9 mouse cellular contexts compared by ENCODE assay signal in genomic region chr2:60418075-60418474, GRCm38 (mm10). TPM values are rescaled to one million over a fixed set of nuclear protein-coding genes. Genes with fewer than 3 reads are reported as not detected.
DNase-seq lines count a peak whose midpoint lies in the region; ATAC-seq and TF ChIP-seq lines count a peak whose summit lies in the region.
"Had no signal": no experiment of that assay in that cellular context is flagged by ENCODE, and none has a peak within 500 bp of the region (broad histone marks: within the 10 kb centered on the region; RNA-seq: fewer than 3 reads in every experiment).

No protein-coding gene starts in this region.

- intact Hi-C loops in heart, postnatal 10 days (cut with DNase I) = loop anchor here (5.0 to 10.0 kb wide), 2 partner anchors 503 to 896 kb away; no protein-coding TSS in a partner anchor

- H3K27ac ChIP-seq in ES-Bruce4 (ENCODE audit: insufficient read depth, low read length) = no peak overlapping the region
- no peak overlapping the region for H3K27ac ChIP-seq in forebrain, embryonic 11.5 days (ENCODE audit: low read depth, low read length)
- H3K27ac ChIP-seq in liver, postnatal 0 days (ENCODE audit: low read depth) = no peak overlapping the region
- H3K27ac ChIP-seq: macrophage had no signal

- no peak for TF ChIP-seq POLR2A in ES-Bruce4 (IDR thresholded peaks at IDR 0.05; ENCODE audit: insufficient read depth, low read length)

- ATAC-seq in forebrain, embryonic 11.5 days (replicated peaks; ENCODE audit: low FRiP score) = peak; percentile 60
- peak; percentile 73 for ATAC-seq in liver, postnatal 0 days
- peak; percentile 78 for ATAC-seq in neutrophil, adult 5-6 weeks (ENCODE audit: extremely low read depth, insufficient number of reproducible peaks, low FRiP score, poor library complexity, severe bottlenecking)

- no peaks in the 10 kb centered on the region for H3K4me1 ChIP-seq in ES-Bruce4 (ENCODE audit: control insufficient read depth, insufficient read depth, low read length)
- H3K4me1 ChIP-seq in forebrain, embryonic 11.5 days (replicated peaks; ENCODE audit: control insufficient read depth, insufficient read depth, low read length) = no peaks in the 10 kb centered on the region
- H3K4me1 ChIP-seq in liver, postnatal 0 days (ENCODE audit: insufficient read depth) = no peaks in the 10 kb centered on the region; the same call in 1 of the 2 replicates

- H3K9ac ChIP-seq in ES-Bruce4 (ENCODE audit: low read depth, poor library complexity, severe bottlenecking) = no peak overlapping the region
- H3K9ac ChIP-seq in forebrain, embryonic 11.5 days (ENCODE audit: low read length) = no peak overlapping the region
- H3K9ac ChIP-seq in liver, postnatal 0 days (replicated peaks) = no peak overlapping the region

- no peaks in the 10 kb centered on the region for H3K9me3 ChIP-seq in ES-Bruce4 (replicated peaks; ENCODE audit: control insufficient read depth, insufficient read depth, low read length, poor library complexity, severe bottlenecking)
- H3K9me3 ChIP-seq in forebrain, embryonic 11.5 days (ENCODE audit: control insufficient read depth, low read length) = no peaks in the 10 kb centered on the region
- no peaks in the 10 kb centered on the region for H3K9me3 ChIP-seq in liver, postnatal 0 days (ENCODE audit: low read length)

- peak; percentile 96 for TF ChIP-seq CTCF in ES-Bruce4 (IDR thresholded peaks at IDR 0.05; ENCODE audit: low read depth, low read length)
- TF ChIP-seq CTCF in liver, postnatal 0 days (IDR thresholded peaks at IDR 0.05; ENCODE audit: low read depth) = peak; percentile 91

- no peak overlapping the region for H3K4me3 ChIP-seq in ES-Bruce4 (ENCODE audit: low read depth, low read length)
- H3K4me3 ChIP-seq in forebrain, embryonic 11.5 days (ENCODE audit: low read depth, low read length) = no peak overlapping the region
- H3K4me3 ChIP-seq in liver, postnatal 0 days (ENCODE audit: low read depth, low read length) = no peak overlapping the region

- H3K36me3 ChIP-seq in ES-Bruce4 (ENCODE audit: control insufficient read depth, insufficient read depth, low read length, poor library complexity, severe bottlenecking) = no peaks in the 10 kb centered on the region
- no peaks in the 10 kb centered on the region for H3K36me3 ChIP-seq in forebrain, embryonic 11.5 days (ENCODE audit: control insufficient read depth, insufficient read depth, low read length)
- H3K36me3 ChIP-seq in liver, postnatal 0 days (replicated peaks; ENCODE audit: insufficient read depth, low read length) = no peaks in the 10 kb centered on the region

- DNase-seq in c-Kit-negative CD71-positive TER-119-positive erythroid progenitor cells, embryonic 14.5 days (ENCODE audit: low read depth, low spot score) = peak; percentile 40
- DNase-seq in forebrain, embryonic 11.5 days (ENCODE audit: low spot score) = peak; percentile 79
- peak; percentile 81 to 91 for DNase-seq in heart, postnatal 10 days
- DNase-seq in large intestine, adult 2 months (ENCODE audit: low read depth, low spot score) = peak; percentile 85
- peak; percentile 78 for DNase-seq in liver, postnatal 0 days
- DNase-seq in thymus, postnatal 0 days (ENCODE audit: low spot score) = peak; percentile 85

- H3K27me3 ChIP-seq in ES-Bruce4 (ENCODE audit: control insufficient read depth, insufficient read depth, low read length, poor library complexity, severe bottlenecking) = no peaks in the 10 kb centered on the region
- H3K27me3 ChIP-seq in forebrain, embryonic 11.5 days (ENCODE audit: control insufficient read depth, insufficient read depth, low read length) = no peaks in the 10 kb centered on the region
- H3K27me3 ChIP-seq in liver, postnatal 0 days (ENCODE audit: insufficient read depth, low read length) = no peaks in the 10 kb centered on the region

- no peak for TF ChIP-seq EP300 in ES-Bruce4 (IDR thresholded peaks at IDR 0.05; ENCODE audit: insufficient read depth, low read depth, low read length)
- no peak for TF ChIP-seq EP300 in liver, postnatal 0 days (IDR thresholded peaks at IDR 0.05; ENCODE audit: low read depth)

- 9% methylated on average over 6 of the region's 6 CpGs for WGBS in forebrain, embryonic 11.5 days
- 8% methylated on average over 6 of the region's 6 CpGs for WGBS in large intestine, adult 2 months
- 1% methylated on average over 6 of the region's 6 CpGs for WGBS in liver, postnatal 0 days (ENCODE audit: insufficient replicate concordance)

- no peak overlapping the region for H3K4me2 ChIP-seq in forebrain, embryonic 11.5 days (ENCODE audit: low read depth, low read length, severe bottlenecking)
- H3K4me2 ChIP-seq in liver, postnatal 0 days (ENCODE audit: low read depth, low read length) = no peak overlapping the region

RNA-seq across cellular contexts. Expression of gene Ly75, which starts 35.0 kb away (rescaled TPM):
- 10.0 and 12.3 TPM in 2 replicates for polyA plus RNA-seq in ES-Bruce4 (2011; ENCODE audit: insufficient read depth, insufficient read length, low read depth, missing spikeins)
- 1.9 and 2.5 TPM in 2 replicates for polyA plus RNA-seq in forebrain, embryonic 11.5 days (2014; fragmentation: Nextera tagmentation; extraction: Ambion mirVana)
- 1 to 10 TPM; 1.3 to 1.4 TPM for total RNA-seq in heart, postnatal 10 days (2021)
- polyA plus RNA-seq in large intestine, adult 2 months (2012; rRNA removed) = 3.5 and 8.6 TPM in 2 replicates
- 1.5 and 2.0 TPM in 2 replicates for polyA plus RNA-seq in liver, postnatal 0 days (2015; fragmentation: Nextera tagmentation; extraction: Ambion mirVana)
- total RNA-seq in neutrophil, adult 5-6 weeks (2017) = 18.4 and 18.6 TPM in 2 replicates
- 23.6 and 24.5 TPM in 2 replicates for polyA plus RNA-seq in thymus, postnatal 0 days (2015; fragmentation: Nextera tagmentation; extraction: Ambion mirVana)
